Mouse (Mus musculus) kidney, embryonic 16.5 days (tissue): ENCODE data around the gene Mrpl28. TPM values are rescaled to one million over a fixed set of nuclear protein-coding genes. Genes with fewer than 3 reads are reported as not detected.
A peak's percentile ranks its signal among the peaks of the same experiment; 100 is the strongest.

Source experiments
- ATAC-seq: fragments of 200-750 bp; cut with Nextera tagmentation; 2 replicates; pipeline ENCODE4 v1.8.0; 2017; ENCODE audit warnings: moderate TSS enrichment; ENCODE audit not compliant: low FRiP score, low TSS enrichment
- H3K27ac ChIP-seq: fragments of 300-500 bp; sonication (generic); 2 replicates; pipeline ENCODE4 v1.5.1; 2014; ENCODE audit warnings: low read length
- H3K27me3 ChIP-seq: fragments of 300-500 bp; sonication (generic); 2 replicates; pipeline ENCODE4 v1.6.1; 2014; ENCODE audit warnings: low read length, control low read depth, mixed read lengths; ENCODE audit not compliant: insufficient read depth
- H3K36me3 ChIP-seq: fragments of 300-500 bp; sonication (generic); 2 replicates; pipeline ENCODE4 v1.6.1; 2014; ENCODE audit warnings: low read length, control low read depth, mixed read lengths; ENCODE audit not compliant: insufficient read depth
- H3K4me1 ChIP-seq: fragments of 300-500 bp; sonication (generic); 2 replicates; pipeline ENCODE4 v1.6.1; 2014; ENCODE audit warnings: low read length, control low read depth, mixed read lengths; ENCODE audit not compliant: insufficient read depth
- H3K4me2 ChIP-seq: fragments of 300-500 bp; sonication (generic); replicated peaks from 2 replicates; pipeline ENCODE4 v1.6.1; 2014; ENCODE audit warnings: low read depth, low read length
- H3K4me3 ChIP-seq: fragments of 300-500 bp; sonication (generic); 2 replicates; pipeline ENCODE4 v1.5.1; 2014; ENCODE audit warnings: mild to moderate bottlenecking, low read length
- H3K9ac ChIP-seq: fragments of 300-500 bp; sonication (generic); replicated peaks from 2 replicates; pipeline ENCODE4 v1.6.1; 2014; ENCODE audit warnings: low read length
- H3K9me3 ChIP-seq: fragments of 300-500 bp; sonication (generic); 2 replicates; pipeline ENCODE4 v1.6.1; 2016; ENCODE audit warnings: low read length, control low read depth
- WGBS: fragments of 180-500 bp; shearing (Covaris S2); extraction: QIAGEN DNeasy Blood & Tissue Kit; methylation state at CpG from one replicate; pipeline ENCODE4 v1.1.7; 2014; 5-methylcytosine and 5-hydroxymethylcytosine counted together
- polyA plus RNA-seq: library from polyadenylated mRNA; unstranded; fragments of >200 nt; fragmentation: Nextera tagmentation; extraction: Ambion mirVana; gene quantifications from 2 replicates; pipeline ENCODE4 v1.2.1, GENCODE M21; 2015

Mrpl28 gene
- 216 and 238 TPM in 2 replicates for polyA plus RNA-seq

DNA sequence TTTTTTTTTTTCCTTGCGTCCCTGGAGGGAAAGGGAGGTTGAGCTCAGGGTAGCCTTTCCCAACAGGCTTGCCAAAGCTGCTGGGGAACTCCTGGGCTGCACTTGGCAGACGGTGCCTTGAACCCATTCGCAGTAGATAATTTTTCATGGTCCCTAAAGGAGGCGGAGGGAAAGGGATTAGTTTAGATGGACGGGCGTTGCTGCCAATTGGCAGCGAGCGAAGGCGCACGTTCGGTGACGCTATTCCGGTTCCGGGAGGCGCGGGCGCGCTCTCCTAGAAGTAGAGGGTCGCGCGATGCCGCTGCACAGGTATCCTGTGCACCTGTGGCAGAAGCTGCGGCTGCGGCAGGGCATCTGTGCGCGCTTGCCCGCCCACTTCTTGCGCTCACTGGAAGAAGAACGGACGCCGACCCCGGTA is at the start of gene Mrpl28:
Gene Mrpl28, plus strand, starts transcription at position 234 of the 418 bp plus-strand sequence.
- Histone ChIP-seq H3K27ac (peak within 1 kb of the TSS; percentile 35; the same call in 1 of the 2 replicates), H3K4me2 (peak within 1 kb of the TSS; percentile 72), H3K9ac (peak within 1 kb of the TSS; percentile 87), H3K9me3 (no peaks in the 10 kb centered on the region), H3K4me1 (peaks cover 16% of the 10 kb centered on the region), H3K27me3 (no peaks in the 10 kb centered on the region), H3K36me3 (peaks cover 27% of the 10 kb centered on the region), H3K4me3 (peak within 1 kb of the TSS; percentile 90)
- WGBS = under 1% methylated on average over 31 of the region's 32 CpGs
- ATAC-seq = peak; percentile 87

DNA sequence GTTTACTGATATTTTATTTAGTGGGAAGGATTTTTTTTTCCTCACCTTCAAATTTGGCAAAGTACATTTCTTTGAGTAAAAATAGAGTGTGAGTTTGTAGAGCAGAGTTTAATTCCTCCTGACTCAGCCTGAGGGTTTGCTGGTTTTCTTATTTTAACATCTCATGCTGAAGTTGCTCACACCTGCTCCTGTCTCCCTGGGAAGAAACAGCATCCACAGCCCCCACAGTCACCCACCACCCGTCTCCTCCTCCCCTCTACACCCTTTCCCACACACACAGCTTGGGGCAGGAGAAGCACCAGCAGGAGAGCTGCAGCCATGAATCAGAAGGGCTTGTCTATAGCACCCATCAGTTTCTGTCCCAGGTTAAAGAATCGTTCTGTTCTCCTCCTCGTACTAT is 48.1 kb upstream of the Mrpl28 start:
- no peak overlapping the region for H3K4me2 ChIP-seq
- no peak overlapping the region for H3K27ac ChIP-seq
- H3K36me3 ChIP-seq = no peaks in the 10 kb centered on the region
- no peaks in the 10 kb centered on the region for H3K4me1 ChIP-seq
- ATAC-seq = no peak
- no peaks in the 10 kb centered on the region for H3K27me3 ChIP-seq
- H3K9me3 ChIP-seq = no peaks in the 10 kb centered on the region
- H3K4me3 ChIP-seq = no peak overlapping the region
- 55% methylated on average over 3 of the region's 3 CpGs for WGBS
- no peak overlapping the region for H3K9ac ChIP-seq

DNA sequence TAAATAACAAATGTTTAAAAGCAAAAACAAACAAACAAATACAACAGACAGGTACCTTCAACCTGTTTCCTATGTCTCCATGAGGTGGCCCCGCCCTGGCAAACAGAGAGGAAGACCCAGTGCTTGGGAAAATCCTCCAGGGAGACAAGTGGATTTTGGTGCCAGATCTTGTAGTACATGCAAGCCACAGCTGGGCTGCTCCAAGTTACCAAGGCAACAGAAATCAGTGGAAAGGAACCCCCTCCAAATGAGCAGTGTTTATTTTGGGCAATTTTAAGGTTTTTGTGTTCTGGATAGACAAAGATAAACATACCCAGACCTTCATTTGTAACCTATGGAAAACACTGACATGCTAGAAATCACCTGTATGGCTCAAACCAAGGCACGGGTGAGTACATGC is 44.4 kb upstream of the Mrpl28 start:
- H3K4me1 ChIP-seq = no peaks in the 10 kb centered on the region
- H3K27me3 ChIP-seq = no peaks in the 10 kb centered on the region
- peaks cover 4% of the 10 kb centered on the region; the same call in 1 of the 2 replicates for H3K36me3 ChIP-seq
- no peak for ATAC-seq
- H3K4me3 ChIP-seq = no peak overlapping the region
- H3K4me2 ChIP-seq = no peak overlapping the region
- no peaks in the 10 kb centered on the region for H3K9me3 ChIP-seq
- WGBS = 72% methylated on average over 2 of the region's 2 CpGs
- H3K27ac ChIP-seq = no peak overlapping the region
- H3K9ac ChIP-seq = no peak overlapping the region

DNA sequence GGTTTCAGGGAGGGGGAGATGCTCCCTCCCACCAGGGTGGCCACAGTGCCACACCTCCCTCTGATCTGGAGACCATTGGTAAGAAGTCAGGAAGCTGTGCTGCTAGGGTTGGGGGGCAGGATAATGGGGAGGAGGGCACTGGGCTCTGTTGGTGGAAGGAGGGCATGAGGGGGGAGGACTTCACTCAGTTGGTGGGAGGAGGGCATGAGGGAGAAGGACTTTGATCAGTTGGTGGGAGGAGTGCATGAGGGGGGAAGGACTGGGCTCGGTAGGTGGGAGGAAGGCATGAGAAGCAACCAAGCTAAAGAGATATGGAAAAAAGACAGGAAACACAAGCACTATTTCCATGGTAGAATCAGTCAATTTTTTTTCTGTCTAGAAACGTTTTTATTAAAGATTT is 42.4 kb upstream of the Mrpl28 start:
- H3K4me1 ChIP-seq = no peaks in the 10 kb centered on the region
- H3K27ac ChIP-seq = no peak overlapping the region
- ATAC-seq = peak; percentile 57
- 30% methylated on average over 2 of the region's 2 CpGs for WGBS
- H3K4me3 ChIP-seq = no peak overlapping the region
- peaks cover 4% of the 10 kb centered on the region; the same call in 1 of the 2 replicates for H3K36me3 ChIP-seq
- H3K9ac ChIP-seq = no peak overlapping the region
- H3K27me3 ChIP-seq = no peaks in the 10 kb centered on the region
- H3K4me2 ChIP-seq = no peak overlapping the region
- no peaks in the 10 kb centered on the region for H3K9me3 ChIP-seq

DNA sequence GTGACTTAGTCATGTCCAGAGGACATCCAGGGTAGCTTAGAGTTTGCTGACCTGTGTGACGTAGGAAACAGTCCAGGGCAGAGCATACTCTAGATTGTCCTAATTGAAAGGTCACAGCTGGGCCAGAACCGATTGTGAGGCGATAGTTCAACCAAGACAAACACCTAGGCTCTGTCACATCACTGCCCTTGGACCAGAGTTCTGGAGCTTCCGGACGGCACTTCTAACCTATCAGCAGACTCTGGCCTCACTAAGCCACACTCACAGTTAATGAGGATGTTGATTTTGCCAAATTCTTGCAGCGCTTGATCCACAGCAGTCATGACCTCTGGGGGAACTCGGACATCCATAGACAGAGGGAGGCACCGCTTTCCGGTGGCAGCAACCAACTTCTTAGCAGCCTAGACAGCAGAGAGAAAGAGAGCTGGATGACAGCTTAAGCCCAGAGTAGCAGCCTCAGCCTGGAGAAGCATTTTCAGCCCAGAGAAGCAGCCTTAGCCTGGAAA is 36.2 kb upstream of the Mrpl28 start:
- H3K4me2 ChIP-seq = no peak overlapping the region
- no peak overlapping the region for H3K4me3 ChIP-seq
- no peak for ATAC-seq
- H3K9me3 ChIP-seq = no peaks in the 10 kb centered on the region
- peaks cover 6% of the 10 kb centered on the region for H3K36me3 ChIP-seq
- no peak overlapping the region for H3K27ac ChIP-seq
- no peaks in the 10 kb centered on the region for H3K27me3 ChIP-seq
- no peak overlapping the region for H3K9ac ChIP-seq
- peaks cover 6% of the 10 kb centered on the region; the same call in 1 of the 2 replicates for H3K4me1 ChIP-seq
- 84% methylated on average over 9 of the region's 9 CpGs for WGBS

DNA sequence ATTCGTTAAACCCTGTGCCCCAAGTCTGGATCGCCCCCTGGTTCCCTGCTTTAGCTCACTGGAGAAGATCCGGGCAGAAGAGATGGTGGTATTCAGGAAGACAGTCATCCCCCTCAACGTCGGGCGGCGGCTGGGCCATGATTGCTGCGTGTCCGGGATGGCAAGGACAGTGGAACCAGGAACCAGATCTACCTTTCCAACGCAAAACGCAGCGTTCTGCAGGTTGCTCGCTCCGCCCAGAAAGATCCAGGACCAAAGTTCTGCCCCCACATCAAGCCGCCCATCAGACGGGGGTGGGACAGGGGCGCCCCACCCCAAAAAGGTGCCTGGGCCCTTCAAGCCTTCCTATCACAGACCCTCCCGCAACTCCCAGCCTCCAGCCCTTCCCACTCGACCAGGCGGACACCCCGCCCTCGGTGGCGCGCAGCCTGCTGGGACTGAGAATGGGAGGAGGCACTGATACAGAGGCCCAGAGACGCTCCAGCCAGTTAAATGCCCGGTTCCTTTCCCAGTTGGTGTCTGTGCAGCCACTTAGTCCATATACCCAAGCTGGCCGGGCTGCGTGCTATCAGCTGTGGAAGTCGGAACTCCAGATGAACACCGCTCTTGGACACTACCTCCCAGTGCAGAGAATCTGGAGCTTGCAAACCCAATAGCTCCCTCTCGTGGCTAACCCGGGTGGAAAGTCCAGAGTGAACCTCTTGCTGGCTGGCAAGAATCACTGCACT is 33.2 kb upstream of the Mrpl28 start, which contains the start of gene Decr2:
Gene Decr2, minus strand, starts transcription at position 433 of the 728 bp plus-strand sequence.
- peak; percentile 94 for ATAC-seq
- peak within 1 kb of the TSS; percentile 63 for H3K4me2 ChIP-seq
- peaks cover 13% of the 10 kb centered on the region; the same call in 1 of the 2 replicates for H3K4me1 ChIP-seq
- H3K27me3 ChIP-seq = no peaks in the 10 kb centered on the region
- peak within 1 kb of the TSS; percentile 89 for H3K27ac ChIP-seq
- peak within 1 kb of the TSS; percentile 70 for H3K9ac ChIP-seq
- H3K36me3 ChIP-seq = peaks cover 12% of the 10 kb centered on the region
- peak within 1 kb of the TSS; percentile 55 for H3K4me3 ChIP-seq
- H3K9me3 ChIP-seq = no peaks in the 10 kb centered on the region
- WGBS = under 1% methylated on average over 32 of the region's 32 CpGs

DNA sequence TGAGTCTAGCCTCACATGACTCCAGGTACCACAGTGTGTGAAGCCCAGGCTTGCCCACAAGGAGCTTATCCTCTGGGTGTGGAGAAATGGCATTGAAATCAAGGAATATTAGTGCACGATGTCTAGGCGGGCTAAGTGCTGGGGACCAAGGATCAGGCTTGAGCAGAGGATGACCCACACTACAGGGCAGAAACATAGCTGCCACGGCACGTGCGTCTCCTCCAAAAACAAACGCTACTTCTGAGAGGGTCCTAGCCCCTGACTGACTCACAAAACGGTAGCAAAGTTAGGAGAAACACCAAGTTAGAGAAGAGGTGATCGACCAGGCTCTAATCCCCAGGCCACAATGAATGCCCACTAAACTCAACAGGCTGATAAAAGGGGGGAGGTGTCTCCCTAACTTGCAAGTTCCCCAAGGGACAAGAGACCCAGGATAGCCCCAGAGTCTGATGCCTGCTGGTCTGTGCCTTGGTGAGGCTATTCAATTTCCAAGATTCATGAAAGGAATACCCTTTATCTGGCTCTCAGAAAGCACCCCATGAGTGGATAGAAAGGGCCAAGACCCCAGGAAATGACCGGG is 28.7 kb upstream of the Mrpl28 start:
- H3K27me3 ChIP-seq = no peaks in the 10 kb centered on the region
- H3K4me3 ChIP-seq = peak overlapping the region; percentile 56
- peak overlapping the region; percentile 78 for H3K9ac ChIP-seq
- no peak for ATAC-seq
- H3K4me2 ChIP-seq = peak overlapping the region; percentile 78
- 21% methylated on average over 9 of the region's 9 CpGs for WGBS
- H3K36me3 ChIP-seq = peaks cover 12% of the 10 kb centered on the region
- peaks cover 12% of the 10 kb centered on the region; the same call in 1 of the 2 replicates for H3K4me1 ChIP-seq
- peak overlapping the region; percentile 59 for H3K27ac ChIP-seq
- no peaks in the 10 kb centered on the region for H3K9me3 ChIP-seq

DNA sequence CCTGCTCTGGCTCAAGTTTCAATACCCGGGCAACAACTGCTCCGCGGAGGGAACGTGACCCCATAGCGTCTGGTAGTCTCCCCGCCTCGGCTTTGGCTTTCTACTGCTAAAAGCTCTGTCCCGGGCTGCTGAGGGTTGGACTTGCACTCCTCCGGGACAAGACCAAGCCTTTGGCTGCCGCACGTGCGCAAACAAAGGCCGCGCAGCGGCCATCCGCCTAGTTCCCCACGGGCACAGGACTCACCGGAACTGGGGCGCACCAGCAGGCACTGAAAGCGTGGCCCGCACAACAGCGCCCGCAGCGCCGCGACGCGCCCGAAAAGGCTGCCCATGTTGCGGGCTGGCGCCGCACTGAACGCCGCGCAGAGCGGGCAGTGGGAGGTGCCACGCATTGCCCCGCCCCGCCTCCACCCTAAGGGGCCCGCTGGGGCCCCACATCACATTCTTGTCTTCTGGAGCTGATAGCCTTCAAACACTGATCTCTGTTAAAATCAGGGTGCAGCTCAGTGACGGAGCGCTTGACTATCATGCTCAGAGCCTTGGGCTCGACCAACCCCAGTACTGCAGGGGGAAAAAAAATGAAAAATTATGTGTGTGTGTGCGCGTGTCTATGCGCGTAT is 28.1 kb upstream of the Mrpl28 start, which contains the start of gene Nme4:
Gene Nme4, minus strand, starts transcription at position 482 of the 620 bp plus-strand sequence.
- no peaks in the 10 kb centered on the region for H3K27me3 ChIP-seq
- H3K4me3 ChIP-seq = peak within 1 kb of the TSS; percentile 56
- peaks cover 12% of the 10 kb centered on the region for H3K36me3 ChIP-seq
- peak within 1 kb of the TSS; percentile 59 for H3K27ac ChIP-seq
- 3% methylated on average over 47 of the region's 47 CpGs for WGBS
- no peaks in the 10 kb centered on the region for H3K9me3 ChIP-seq
- ATAC-seq = peak; percentile 78
- peak within 1 kb of the TSS; percentile 78 for H3K9ac ChIP-seq
- peak within 1 kb of the TSS; percentile 78 for H3K4me2 ChIP-seq
- peaks cover 11% of the 10 kb centered on the region; the same call in 1 of the 2 replicates for H3K4me1 ChIP-seq

DNA sequence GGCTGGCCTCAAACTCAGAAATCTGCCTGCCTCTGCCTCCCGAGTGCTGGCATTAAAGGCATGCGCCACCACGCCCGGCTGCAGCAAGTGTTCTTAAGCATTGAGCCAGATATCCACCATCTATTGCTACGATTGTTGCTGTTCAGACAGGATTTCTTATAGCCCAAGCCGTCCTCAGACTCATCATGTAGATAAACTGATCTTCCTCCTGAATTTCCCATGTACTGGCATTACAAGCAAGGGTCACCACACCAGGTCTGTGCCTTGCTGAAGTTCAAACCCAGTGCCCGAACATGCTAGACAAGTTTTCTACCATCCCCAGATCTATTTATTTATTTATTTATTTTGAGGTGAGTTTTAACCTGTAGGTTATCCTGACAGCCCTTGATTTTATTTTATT is 24.8 kb upstream of the Mrpl28 start:
- H3K4me3 ChIP-seq = no peak overlapping the region
- no peak overlapping the region for H3K4me2 ChIP-seq
- ATAC-seq = no peak
- no peaks in the 10 kb centered on the region for H3K9me3 ChIP-seq
- peaks cover 11% of the 10 kb centered on the region; the same call in 1 of the 2 replicates for H3K4me1 ChIP-seq
- H3K27me3 ChIP-seq = no peaks in the 10 kb centered on the region
- WGBS = 86% methylated on average over 7 of the region's 7 CpGs
- no peak overlapping the region for H3K27ac ChIP-seq
- 0 out of 2 replicates have a peak, but pooled peaks cover 1% of the 10 kb centered on the region for H3K36me3 ChIP-seq
- no peak overlapping the region for H3K9ac ChIP-seq
